Mouse (Mus musculus): ENCODE results near the gene Catsper4. TPM values are rescaled to one million over a fixed set of nuclear protein-coding genes. Genes with fewer than 3 reads are reported as not detected.

Gene Catsper4
- not detected in 2 replicates for total RNA-seq (2017)

DNA sequence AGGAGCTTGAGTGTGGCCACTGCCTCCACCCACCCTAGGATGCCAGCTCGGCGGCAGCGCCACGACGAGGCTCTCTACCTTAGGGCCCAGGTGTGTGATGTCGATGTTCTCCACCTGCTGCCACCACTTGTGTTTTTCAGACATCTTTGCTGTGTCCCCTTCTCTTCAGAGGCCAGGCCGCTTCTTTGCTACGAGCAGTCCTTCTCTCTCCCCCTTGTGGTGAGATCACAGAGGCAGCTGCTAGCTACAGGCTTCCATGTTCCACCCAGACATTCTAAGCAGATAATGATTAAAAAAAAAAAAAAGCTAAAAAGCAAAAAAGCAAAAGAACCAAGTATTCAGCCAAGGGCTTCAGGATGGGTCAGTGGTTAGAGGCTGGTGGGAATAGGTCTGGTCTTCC lies at the start of gene Catsper4:
Catsper4 (minus strand) TSS at position 190 of the 400 bp plus-strand sequence.
- no peak for ATAC-seq (ENCODE audit: extremely low read depth, insufficient number of reproducible peaks, low FRiP score, poor library complexity, severe bottlenecking)

DNA sequence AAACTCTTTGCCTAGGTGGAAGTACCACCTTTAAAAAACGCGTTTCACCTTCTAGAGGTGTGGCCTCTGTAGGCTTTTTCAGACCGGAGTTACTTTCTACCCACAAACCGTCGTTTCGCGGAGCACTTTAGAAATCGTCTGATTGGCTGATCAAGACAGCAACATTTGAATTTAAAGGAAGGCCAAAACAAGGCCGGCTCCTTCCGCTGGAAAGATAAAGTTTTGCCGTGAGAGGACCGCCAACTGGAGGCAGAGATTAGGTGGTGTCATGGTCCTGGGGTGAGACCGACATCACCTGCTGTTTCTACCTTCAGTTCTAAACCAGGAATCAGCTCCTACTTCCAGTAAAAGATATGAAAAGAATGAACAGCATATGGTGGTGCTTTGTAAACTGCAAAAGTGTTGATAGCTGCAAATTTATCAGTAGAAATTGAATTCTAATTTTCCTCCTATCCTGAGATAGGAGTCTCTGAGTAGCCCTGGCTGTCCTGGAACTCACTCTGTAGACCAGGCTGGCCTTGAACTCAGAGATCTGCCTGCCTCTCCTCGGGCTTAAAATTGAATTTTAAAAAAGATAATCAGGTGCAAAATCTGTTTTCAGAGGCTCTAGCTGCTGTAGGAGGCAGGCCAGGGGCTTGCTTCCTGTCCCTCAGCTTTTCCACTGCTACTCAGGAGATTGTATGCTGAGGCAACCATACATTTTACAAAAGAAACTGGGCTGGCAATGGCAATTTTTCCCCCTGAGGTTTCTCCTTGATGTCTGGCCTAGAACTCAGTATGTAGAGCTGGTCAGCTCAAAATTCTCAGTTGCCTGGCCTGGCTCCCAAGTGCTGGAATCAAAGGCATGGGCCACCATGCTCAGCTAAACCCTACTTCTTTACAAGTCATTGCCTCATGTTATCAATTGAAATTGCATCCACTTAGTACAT lies 46.5 kb upstream of the Catsper4 start:
- peak; percentile 84 for ATAC-seq (ENCODE audit: extremely low read depth, insufficient number of reproducible peaks, low FRiP score, poor library complexity, severe bottlenecking)

DNA sequence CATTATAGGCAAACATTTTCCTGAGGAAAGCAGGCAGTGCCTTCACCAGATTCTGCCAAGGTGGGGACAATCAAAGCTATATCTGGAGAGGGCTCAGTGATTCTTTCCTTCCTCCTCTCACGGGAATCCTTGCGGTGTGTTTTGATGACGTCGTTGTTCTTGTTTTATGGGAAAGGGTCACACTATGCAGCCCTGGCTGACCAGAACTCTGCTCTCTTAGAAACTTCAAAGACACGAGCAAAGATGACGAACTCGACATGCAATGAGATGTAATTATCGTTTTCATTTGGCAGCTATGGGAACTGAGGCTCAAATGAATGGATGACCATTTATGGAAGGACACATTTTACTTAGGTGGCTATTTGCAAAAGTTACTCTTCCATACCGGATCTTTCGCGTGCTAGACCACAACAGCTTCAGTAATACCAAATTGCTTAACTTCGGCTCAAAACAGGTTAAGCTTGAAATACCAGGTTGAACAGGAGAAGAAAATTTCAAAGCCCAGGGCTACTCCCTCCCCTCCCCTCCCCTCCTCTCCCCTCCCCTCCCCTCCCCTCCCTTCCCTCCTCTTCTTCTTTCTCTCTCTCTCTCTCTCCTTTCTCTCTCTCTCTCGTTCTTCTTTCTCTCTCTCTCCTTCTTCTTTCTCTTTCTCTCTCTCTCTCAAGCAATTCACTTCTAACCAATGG lies 45.7 kb upstream of the Catsper4 start:
- no peak for ATAC-seq (ENCODE audit: extremely low read depth, insufficient number of reproducible peaks, low FRiP score, poor library complexity, severe bottlenecking)

- no peak for ATAC-seq (ENCODE audit: extremely low read depth, insufficient number of reproducible peaks, low FRiP score, poor library complexity, severe bottlenecking)
Measured at GRCm38 (mm10) chr4:134271979-134272378, 44.8 kb upstream of the Catsper4 start.

GRCm38 (mm10) chr4:134269622-134270021 lies 42.4 kb upstream of the Catsper4 start:
- ATAC-seq (ENCODE audit: extremely low read depth, insufficient number of reproducible peaks, low FRiP score, poor library complexity, severe bottlenecking) = peak; percentile 32; the same call in 1 of the 2 replicates

GRCm38 (mm10) chr4:134268102-134268655 lies 41.0 kb upstream of the Catsper4 start:
- no peak for ATAC-seq (ENCODE audit: extremely low read depth, insufficient number of reproducible peaks, low FRiP score, poor library complexity, severe bottlenecking)

DNA sequence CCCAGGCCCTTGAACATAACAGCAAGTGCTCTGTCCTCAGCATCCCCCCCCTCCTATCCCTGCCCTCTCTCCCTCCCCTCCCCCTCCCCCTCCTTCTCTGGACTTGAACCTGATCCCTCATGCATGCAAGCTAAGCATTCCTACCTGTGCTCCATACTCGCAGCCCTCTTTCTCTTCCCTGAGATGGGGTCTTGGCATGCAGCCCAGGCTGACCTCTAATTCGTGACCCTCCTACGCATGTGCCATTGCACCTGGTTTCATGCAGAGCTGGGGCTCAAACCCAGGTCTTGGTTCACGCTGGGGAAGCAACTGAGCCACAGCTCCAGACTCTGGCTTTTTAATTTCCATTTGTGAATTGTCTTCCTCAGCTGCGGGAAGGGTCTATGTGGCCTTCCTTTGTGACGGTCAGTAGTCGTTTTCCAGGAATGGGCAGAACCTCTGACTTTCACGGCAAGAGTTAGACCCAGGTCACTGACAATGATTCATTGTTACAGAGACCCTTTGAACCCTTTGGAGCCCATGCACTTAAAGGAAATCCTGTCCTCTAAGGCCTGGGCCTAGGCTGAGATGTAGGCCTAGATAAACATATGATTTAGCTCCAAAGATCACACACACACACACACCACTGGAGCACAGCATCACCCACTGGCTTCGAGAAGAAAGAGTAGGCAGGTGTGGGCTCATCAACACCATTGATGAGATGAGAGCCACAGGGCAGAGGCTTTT lies 38.8 kb upstream of the Catsper4 start:
- no peak for ATAC-seq (ENCODE audit: extremely low read depth, insufficient number of reproducible peaks, low FRiP score, poor library complexity, severe bottlenecking)

DNA sequence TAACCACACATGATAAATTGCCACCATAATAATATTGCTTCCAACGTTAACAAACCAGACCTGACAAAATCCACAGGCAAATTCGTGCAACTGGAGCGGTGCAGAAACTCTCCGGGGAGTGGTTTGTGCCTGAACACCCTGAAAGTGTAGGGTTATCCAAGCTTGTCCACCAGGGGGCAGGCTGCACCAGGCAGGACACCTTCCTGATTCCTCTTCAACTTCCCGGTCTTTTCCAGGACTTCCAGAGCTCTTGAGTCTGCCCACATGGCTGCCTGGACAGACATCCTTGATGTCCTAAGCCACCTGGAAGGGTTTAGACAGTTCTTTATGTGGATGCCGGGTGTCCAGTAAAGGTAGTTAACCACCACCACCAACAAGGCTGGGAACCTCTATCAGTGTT lies 36.0 kb upstream of the Catsper4 start:
- no peak for ATAC-seq (ENCODE audit: extremely low read depth, insufficient number of reproducible peaks, low FRiP score, poor library complexity, severe bottlenecking)

GRCm38 (mm10) chr4:134258354-134258753 lies 31.2 kb upstream of the Catsper4 start:
- ATAC-seq (ENCODE audit: extremely low read depth, insufficient number of reproducible peaks, low FRiP score, poor library complexity, severe bottlenecking) = no peak

GRCm38 (mm10) chr4:134257198-134258009 lies 30.2 kb upstream of the Catsper4 start:
- ATAC-seq (ENCODE audit: extremely low read depth, insufficient number of reproducible peaks, low FRiP score, poor library complexity, severe bottlenecking) = no peak

GRCm38 (mm10) chr4:134256407-134257197 lies 29.4 kb upstream of the Catsper4 start:
- ATAC-seq (ENCODE audit: extremely low read depth, insufficient number of reproducible peaks, low FRiP score, poor library complexity, severe bottlenecking) = no peak

DNA sequence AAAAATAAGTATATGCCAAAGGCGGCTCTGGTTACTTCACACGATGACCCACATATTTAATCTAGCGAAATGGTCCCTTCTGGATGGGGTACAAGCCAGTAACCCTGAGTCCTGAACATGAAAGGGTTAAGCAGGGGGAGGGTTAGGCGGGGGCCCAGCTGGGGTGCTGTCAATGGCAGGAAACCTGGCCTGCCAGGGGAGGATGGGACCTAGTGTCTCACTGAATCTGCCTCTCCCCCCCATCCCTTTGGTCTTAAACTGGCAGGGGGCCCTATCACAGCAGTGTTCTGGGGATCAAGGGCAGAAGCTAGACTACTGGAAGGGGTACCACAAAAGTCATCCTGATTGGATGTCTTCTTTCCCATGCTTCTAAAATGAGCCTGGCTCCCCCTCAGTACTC lies 28.7 kb upstream of the Catsper4 start:
- no peak for ATAC-seq (ENCODE audit: extremely low read depth, insufficient number of reproducible peaks, low FRiP score, poor library complexity, severe bottlenecking)

DNA sequence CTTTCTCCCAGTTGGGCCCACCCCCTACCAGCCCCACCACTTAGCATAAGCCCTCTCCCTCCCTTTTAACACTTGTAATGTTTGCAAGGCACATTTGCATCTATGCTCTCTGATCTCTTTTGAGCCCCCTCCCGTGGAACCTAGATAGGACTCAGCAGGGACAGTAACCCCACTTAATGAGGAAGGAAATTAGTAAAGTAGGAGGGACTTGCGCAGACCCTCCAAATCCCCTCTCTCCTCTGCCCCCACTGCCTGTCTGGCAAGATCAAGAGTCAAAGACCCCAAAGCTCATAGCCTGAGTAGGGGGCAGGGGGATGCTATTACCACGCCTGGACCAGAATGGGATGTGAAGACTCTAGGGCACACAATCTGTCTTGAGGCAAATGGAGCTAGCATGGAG lies 27.7 kb upstream of the Catsper4 start:
- ATAC-seq (ENCODE audit: extremely low read depth, insufficient number of reproducible peaks, low FRiP score, poor library complexity, severe bottlenecking) = no peak

DNA sequence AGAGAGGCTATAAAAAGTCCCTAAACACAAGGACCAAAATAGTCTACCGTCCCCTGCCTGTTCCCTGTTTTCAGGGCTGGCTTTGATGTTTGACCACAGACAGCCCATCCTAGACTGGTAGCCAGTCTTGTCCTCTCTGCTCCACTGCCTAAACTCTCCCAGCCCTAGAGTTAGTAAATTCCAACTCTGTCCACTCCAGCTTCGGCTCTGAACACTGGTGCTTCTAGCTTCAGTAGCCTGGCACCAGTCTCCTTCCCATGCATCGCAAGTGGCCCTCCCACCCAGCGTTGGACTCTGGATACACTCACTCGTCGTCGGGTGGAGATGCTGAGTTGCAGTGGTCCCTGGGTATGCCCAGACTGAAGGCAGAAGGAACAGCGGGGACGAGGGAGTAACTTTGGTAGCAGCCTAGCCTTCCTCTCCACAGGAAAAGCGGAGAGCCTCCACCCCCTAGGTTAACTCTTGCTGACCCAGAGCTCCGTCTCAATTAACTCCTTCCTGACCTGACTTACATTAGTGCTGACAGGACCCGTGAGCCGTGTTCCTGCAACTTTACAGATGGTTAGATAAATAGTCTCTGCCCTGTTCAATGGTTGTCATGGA lies 26.6 kb upstream of the Catsper4 start, which contains the start of gene Grrp1:
Grrp1 (minus strand) TSS at position 385 of the 603 bp plus-strand sequence.
- ATAC-seq (ENCODE audit: extremely low read depth, insufficient number of reproducible peaks, low FRiP score, poor library complexity, severe bottlenecking) = no peak

GRCm38 (mm10) chr4:134252911-134253721 lies 25.9 kb upstream of the Catsper4 start:
- ATAC-seq (ENCODE audit: extremely low read depth, insufficient number of reproducible peaks, low FRiP score, poor library complexity, severe bottlenecking) = no peak

- ATAC-seq (ENCODE audit: extremely low read depth, insufficient number of reproducible peaks, low FRiP score, poor library complexity, severe bottlenecking) = no peak
Measured at GRCm38 (mm10) chr4:134252131-134252910, 25.1 kb upstream of the Catsper4 start.
